Mouse (Mus musculus): Measurements from ENCODE around the gene A930018P22Rik.
"Not testable (repeated sequence)": the region's sequence is repeated elsewhere in the genome, so short reads cannot be mapped to it uniquely, and the experiment has no call there.

A930018P22Rik gene

GRCm38 (mm10) chr2:104122505-104123378 lies at the start of gene A930018P22Rik:
TSS of gene A930018P22Rik (plus strand) at chr2:104122769.
- DNase-seq (ENCODE audit: low spot score) = peak; percentile 69

- not testable (repeated sequence) for DNase-seq (ENCODE audit: low spot score)
Measured at GRCm38 (mm10) chr2:104078285-104078684, 44.3 kb upstream of the A930018P22Rik start.

GRCm38 (mm10) chr2:104081436-104082050 lies 41.0 kb upstream of the A930018P22Rik start:
- DNase-seq (ENCODE audit: low spot score) = not testable (repeated sequence)

GRCm38 (mm10) chr2:104082474-104082873 lies 40.1 kb upstream of the A930018P22Rik start:
- no peak for DNase-seq (ENCODE audit: low spot score)

- not testable (repeated sequence) for DNase-seq (ENCODE audit: low spot score)
Measured at GRCm38 (mm10) chr2:104084027-104084426, 38.5 kb upstream of the A930018P22Rik start.

- DNase-seq (ENCODE audit: low spot score) = not testable (repeated sequence)
Measured at GRCm38 (mm10) chr2:104087562-104087961, 35.0 kb upstream of the A930018P22Rik start.

- DNase-seq (ENCODE audit: low spot score) = no peak
Measured at GRCm38 (mm10) chr2:104093305-104093704, 29.3 kb upstream of the A930018P22Rik start.

GRCm38 (mm10) chr2:104095741-104096213 lies 26.8 kb upstream of the A930018P22Rik start, which contains the start of gene Cd59a:
TSS of gene Cd59a (plus strand) at chr2:104095801.
- DNase-seq (ENCODE audit: low spot score) = peak; percentile 94

- no peak for DNase-seq (ENCODE audit: low spot score)
Measured at GRCm38 (mm10) chr2:104096256-104096655, 26.3 kb upstream of the A930018P22Rik start.

GRCm38 (mm10) chr2:104096796-104097195 lies 25.8 kb upstream of the A930018P22Rik start:
- DNase-seq (ENCODE audit: low spot score) = not testable (repeated sequence)

- not testable (repeated sequence) for DNase-seq (ENCODE audit: low spot score)
Measured at GRCm38 (mm10) chr2:104097396-104097795, 25.2 kb upstream of the A930018P22Rik start.

- DNase-seq (ENCODE audit: low spot score) = no peak
Measured at GRCm38 (mm10) chr2:104098529-104099230, 23.9 kb upstream of the A930018P22Rik start.

GRCm38 (mm10) chr2:104099231-104099585 lies 23.4 kb upstream of the A930018P22Rik start:
- no peak for DNase-seq (ENCODE audit: low spot score)

GRCm38 (mm10) chr2:104099946-104100345 lies 22.6 kb upstream of the A930018P22Rik start:
- no peak for DNase-seq (ENCODE audit: low spot score)

GRCm38 (mm10) chr2:104104800-104105199 lies 17.8 kb upstream of the A930018P22Rik start:
- no peak for DNase-seq (ENCODE audit: low spot score)

GRCm38 (mm10) chr2:104109021-104109420 lies 13.5 kb upstream of the A930018P22Rik start:
- not testable (repeated sequence) for DNase-seq (ENCODE audit: low spot score)

- DNase-seq (ENCODE audit: low spot score) = no peak
Measured at GRCm38 (mm10) chr2:104109528-104109927, 13.0 kb upstream of the A930018P22Rik start.

GRCm38 (mm10) chr2:104110031-104110430 lies 12.5 kb upstream of the A930018P22Rik start:
- DNase-seq (ENCODE audit: low spot score) = no peak

- DNase-seq (ENCODE audit: low spot score) = not testable (repeated sequence)
Measured at GRCm38 (mm10) chr2:104111170-104111797, 11.3 kb upstream of the A930018P22Rik start.

- DNase-seq (ENCODE audit: low spot score) = not testable (repeated sequence)
Measured at GRCm38 (mm10) chr2:104113563-104113962, 9.0 kb upstream of the A930018P22Rik start.

GRCm38 (mm10) chr2:104114898-104115297 lies 7.7 kb upstream of the A930018P22Rik start:
- no peak for DNase-seq (ENCODE audit: low spot score)

GRCm38 (mm10) chr2:104117173-104117572 lies 5.4 kb upstream of the A930018P22Rik start:
- not testable (repeated sequence) for DNase-seq (ENCODE audit: low spot score)
